Mouse (Mus musculus) retina, postnatal 7 days (tissue): Measurements from ENCODE around the gene Pcx.
A peak's percentile ranks its signal among the peaks of the same experiment; 100 is the strongest.

Source experiments
- DNase-seq: peaks from one replicate; pipeline ENCODE4 v3.0.0-alpha.2; 2012; ENCODE audit warnings: low read depth, low spot score

The Pcx gene

DNA sequence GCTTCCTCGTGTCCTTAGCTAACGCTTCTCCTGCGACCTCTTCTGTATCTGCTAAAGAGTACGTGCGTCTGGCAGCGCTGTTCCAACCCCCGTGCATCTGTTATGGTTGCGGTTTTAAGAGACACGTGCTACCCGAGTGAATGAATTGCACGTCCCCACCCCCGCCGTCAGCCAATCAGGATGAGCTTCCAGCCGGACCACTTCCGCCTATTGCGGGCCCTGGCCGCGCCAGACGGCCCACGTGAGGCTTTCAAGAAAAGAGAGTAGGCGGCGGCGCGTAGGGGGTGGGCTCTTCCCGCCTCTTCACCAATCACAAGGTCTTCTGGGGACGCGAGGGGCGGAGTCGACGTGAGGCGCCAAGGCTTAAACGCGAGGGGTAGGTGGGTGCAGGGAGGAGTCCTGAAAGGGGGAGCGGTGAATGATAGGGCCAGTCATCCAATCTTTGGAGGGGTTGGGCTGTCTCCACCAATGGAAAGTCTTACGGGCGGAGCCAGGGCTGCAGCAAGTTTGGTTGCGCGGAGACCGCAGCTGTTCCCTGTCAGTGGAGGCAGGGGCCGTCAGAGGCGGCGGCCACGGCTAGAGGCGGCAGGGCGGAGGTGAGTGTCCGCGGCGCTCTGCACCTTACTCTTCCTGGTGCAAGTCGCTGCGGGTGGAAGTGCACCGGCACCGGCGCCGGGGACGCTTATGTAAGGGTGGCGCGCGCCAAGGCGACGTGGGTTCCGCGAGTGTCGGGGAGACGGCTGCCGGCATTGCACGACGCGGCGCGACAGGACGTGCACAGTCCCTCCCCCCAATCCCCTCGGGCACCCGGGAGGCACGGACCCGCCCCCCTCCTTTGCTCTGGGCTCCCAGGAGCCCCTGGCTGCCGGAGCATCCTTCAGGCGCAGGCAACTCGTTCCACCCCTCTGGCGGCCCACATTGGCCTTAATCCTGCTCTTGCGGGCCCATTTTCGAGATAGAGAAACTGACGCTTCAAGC is at the start of gene Pcx:
Pcx (plus strand) TSS at position 487 of the 978 bp plus-strand sequence.
- DNase-seq = peak; percentile 100

- DNase-seq = no peak
Observed at GRCm38 (mm10) chr19:4461981-4462380, 48.3 kb upstream of the Pcx start.

- no peak for DNase-seq
Observed at GRCm38 (mm10) chr19:4464666-4465065, 45.6 kb upstream of the Pcx start.

DNA sequence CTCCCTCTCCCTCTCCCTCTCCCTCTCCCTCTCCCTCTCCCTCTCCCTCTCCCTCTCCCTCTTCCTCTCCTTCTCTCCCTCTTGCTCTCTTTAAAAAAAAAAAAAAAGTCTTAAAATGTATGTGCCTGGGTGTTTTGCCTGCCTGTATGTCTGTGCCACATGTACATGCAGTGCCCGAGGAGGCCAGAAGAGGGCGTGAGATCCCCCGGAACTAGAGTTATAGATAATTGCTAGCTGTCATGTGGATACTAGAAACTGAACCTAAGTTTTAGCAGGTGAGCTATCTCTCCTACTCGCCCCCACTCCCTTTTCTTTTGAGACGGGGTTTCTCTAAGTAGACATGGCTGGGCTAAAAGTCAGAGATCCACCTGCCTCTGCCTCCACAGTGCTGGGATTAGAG is 41.9 kb upstream of the Pcx start:
- no peak for DNase-seq

- DNase-seq = no peak
Observed at GRCm38 (mm10) chr19:4473549-4473948, 36.7 kb upstream of the Pcx start.

DNA sequence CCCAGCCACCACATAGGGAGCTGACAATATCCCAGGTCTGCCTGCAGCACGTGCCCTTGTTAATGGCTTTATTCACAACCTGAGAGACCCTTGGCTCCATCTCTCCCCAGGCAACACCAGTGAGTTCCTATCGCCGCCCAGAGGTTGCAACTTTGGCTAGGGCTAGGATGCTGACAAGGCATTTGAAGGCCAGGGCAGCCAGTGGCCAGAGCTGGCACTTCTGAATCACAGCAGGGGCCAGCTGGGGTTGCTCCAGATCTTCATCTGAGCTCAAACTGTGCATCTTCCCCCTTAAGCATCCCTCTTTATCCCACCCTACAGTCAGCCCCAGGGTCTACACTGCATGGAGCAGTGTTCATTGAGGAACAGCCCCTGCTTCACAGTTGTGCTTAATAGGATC is 35.5 kb upstream of the Pcx start:
- no peak for DNase-seq

GRCm38 (mm10) chr19:4475224-4475925 is 34.9 kb upstream of the Pcx start:
- no peak for DNase-seq

DNA sequence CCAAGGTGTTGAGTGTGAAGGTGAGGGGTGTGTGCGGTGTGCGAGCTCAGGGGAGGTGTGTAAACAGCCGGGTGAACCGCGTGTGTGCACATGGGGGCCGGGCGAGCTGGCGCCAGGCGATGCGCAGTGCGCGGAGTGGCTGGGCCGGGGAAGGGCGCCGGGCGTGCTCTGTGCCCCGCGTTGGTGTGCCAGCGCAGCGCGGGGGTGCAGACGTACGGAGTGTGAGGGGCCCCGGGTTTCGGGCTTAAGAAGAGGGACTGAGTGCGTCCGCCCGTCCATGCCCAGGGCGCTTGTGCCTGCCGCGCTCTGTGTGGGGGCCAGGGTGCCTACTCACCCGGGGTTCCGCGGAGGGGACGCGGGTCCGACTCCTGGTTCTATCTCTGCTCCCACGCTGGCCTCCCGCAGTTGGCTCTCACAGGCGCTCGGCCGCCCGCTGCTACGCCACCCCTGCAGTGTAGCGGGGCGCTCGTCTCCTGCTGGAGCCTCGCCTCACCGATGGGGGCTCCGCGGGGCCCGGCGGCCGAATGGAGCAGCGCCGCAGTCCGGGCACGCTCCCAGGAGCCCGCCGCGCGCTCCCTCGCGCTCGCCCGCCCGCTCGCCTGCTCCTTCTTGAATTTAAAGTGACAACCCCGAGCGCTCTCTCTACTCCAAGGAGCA is 33.5 kb upstream of the Pcx start:
- DNase-seq = peak; percentile 31

DNA sequence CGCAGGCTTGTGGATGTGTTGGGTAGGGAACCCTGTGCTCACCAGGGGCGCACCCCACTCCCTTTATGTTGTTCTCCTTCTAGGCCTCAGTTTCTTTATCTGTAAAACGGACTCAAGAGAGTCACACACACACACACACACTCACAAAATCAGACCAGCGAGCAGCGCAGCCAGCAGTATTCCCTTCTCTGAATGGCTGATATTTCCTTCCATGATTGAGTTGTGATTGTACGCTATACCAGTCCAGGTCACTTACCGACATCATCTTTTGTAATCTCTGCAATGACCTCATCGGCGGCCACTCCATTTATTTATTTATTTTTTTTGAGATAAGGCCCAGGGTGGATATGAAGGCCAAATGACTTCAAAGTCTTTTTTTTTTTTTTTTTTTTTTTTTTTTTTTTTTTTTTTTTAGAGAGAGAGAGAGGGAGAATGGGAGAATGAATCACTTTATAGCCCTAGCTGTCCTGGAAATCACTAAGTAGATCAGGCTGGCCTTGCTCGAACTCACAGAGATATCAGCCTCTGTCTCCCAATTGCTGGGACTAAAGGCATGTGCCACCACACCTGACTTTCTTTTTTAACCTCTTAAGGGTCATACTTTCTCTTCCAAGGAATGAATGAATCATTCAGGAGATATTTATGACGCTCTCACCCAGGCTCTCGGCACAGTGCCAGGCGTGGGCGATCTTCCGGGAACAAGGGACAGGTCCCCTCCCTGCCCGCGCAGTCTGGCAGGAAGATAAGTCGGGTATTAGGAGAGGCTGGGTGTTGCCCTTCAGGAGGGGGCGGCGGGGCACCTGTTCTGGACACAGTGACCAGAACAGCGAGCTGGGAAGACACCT is 32.7 kb upstream of the Pcx start, which contains the start of gene Syt12:
Syt12 (minus strand) TSS at position 103 of the 845 bp plus-strand sequence.
- DNase-seq = no peak

- no peak for DNase-seq
Observed at GRCm38 (mm10) chr19:4478190-4478516, 32.1 kb upstream of the Pcx start.

DNA sequence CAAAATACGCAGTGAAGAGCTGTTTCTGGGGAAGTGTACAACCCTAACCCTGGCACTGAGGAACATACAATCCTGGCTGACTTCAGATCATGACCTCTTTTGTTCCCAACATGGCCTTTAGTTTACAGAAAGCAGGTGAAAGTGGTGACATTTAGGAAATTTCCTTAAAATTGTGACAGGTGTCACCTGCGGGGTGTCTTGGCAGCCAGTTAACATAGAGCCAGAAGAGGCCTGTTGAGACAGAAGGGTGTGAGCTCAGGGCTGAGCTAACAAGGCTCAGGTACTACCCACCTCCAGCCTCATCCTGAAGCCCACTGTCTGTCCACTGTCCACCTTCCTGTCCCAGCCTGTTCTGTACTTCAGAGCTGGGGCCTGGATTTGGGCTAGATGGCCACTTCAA is 30.2 kb upstream of the Pcx start:
- DNase-seq = no peak

DNA sequence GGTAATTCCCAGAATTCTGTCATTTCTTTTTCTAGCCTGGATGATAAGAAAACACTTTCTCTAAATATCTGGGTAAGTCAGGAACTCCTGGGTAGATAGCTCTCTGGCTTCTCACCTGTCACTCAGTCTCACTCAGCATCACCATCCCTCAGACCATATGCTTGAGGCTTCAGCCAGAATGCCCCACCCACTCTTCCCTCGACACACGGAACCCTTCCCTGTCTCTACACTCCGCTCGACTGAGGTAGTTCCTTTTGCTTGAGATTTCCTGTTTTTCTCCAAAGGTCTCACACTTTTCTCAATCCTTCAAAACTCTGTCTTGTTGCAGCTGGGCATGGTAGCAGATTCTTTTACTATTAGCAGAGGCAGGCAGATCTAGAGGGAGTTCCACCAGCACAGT is 28.9 kb upstream of the Pcx start:
- DNase-seq = no peak

GRCm38 (mm10) chr19:4482111-4482859 is 28.0 kb upstream of the Pcx start:
- DNase-seq = no peak

DNA sequence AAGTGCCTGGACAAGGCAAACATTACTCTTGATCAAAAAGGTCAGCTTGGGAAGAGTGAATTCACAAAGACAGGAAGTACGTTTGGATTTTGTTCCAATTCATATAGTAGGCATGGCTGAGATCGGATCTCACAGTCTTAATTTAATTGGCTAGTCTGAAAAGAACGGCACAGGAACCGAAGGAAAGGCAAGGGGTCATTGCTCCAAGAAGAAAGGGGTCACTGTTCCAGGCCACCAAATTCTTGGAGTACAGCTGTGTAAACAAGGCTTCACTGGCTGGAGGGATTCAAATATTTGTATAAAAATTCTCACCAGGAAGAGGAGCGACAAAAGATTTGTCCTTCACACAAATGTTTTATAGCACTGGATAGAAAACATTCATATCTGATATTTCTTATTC is 25.3 kb upstream of the Pcx start:
- DNase-seq = no peak

- no peak for DNase-seq
Observed at GRCm38 (mm10) chr19:4487877-4488276, 22.4 kb upstream of the Pcx start.

DNA sequence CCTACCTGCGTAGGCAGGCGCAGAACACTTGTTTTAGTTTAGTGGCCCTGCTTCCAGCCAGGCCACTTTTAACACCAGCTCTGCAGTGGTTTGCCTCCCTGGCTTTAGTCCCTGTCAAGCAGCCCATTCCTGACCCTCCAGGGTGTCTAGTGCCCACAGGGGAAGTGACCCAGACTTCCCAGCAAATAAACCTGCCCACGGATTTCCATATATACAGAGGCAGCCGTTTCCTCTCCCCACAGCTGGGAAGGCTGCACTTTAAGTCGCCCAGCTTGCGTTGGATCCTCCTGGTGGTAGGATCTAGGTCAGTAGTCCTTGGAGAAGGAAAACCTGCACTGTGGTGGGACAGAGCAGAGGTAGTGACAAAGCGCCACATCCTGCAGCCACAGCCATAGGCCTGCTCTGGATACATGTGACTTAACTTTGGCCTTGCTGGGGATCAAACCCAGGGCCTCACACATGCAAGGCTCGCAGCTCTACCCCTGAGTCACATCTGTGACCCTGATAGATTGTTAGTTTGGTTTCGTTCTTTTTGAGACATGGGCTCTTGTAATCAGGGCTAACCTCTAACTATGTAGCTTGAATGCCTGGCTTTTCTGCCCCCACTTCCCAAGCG is 19.1 kb upstream of the Pcx start:
- no peak for DNase-seq

GRCm38 (mm10) chr19:4492526-4493296 is 17.6 kb upstream of the Pcx start:
- no peak for DNase-seq

- DNase-seq = no peak
Observed at GRCm38 (mm10) chr19:4494707-4495106, 15.6 kb upstream of the Pcx start.

DNA sequence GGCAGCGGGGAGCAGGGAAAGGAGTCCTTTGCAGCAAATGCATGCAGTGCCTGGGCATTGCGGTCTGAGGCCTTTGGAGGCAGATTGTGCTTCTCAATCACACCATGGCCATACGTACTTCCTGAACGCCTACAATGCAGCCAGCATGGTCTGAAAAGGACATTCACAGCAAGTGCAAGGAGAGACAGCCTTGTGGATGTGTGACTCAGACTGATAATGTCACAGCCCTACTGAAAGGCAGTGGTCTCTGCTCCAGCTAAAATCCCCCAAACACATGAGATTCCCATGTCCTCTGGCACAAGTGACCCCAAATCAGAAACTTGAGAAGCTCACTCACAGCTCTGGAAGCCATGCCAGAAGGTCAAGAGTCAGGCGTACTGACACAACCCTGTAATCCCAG is 14.5 kb upstream of the Pcx start:
- no peak for DNase-seq
